Comparison of ENCODE assay signal across 8 mouse cellular contexts in the genomic region with DNA sequence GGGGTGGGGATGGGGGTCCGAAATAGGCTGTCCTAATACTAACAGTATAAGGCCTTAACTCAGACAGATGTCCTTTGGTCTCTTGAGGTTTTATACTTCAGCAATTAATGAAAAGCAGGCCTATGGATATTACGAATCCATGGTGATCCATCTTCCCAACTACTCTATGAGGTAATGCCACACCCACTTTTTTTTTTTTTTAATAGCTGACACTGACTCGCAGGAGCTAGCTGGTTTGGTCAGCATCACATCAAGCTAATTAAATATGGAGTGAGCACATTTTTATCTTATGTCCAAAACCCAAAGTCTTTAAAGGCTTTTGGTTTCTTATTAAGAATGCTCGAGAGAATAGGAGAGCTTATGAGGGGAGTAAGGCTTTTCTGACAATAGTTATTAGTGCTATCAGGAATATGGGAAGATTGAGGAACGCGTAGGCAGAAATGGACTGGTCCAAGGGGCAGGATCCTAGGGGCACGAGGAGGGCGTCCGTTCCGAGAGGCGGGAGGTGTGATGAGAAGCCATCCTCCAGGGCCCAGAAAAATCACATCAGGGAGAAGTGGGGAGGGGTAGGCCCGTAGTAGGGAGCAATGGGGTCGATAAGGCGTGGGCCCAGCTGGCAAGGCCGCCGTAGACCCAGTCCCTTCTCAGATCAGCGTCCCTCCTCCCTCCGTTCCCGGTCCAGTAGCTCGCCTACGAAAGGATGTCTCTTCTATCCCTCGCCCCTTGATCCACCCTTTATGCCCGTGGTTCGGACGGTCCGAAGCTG. TPM values are rescaled to one million over a fixed set of nuclear protein-coding genes. Genes with fewer than 3 reads are reported as not detected.
DNase-seq lines count a peak whose midpoint lies in the region; ATAC-seq lines count a peak whose summit lies in the region.

No protein-coding gene starts in this region.

- peak overlapping the region; percentile 60 for H3K4me2 ChIP-seq in kidney, embryonic 16.5 days (replicated peaks; ENCODE audit: low read depth, low read length)
- H3K4me2 ChIP-seq in hindbrain, embryonic 16.5 days (ENCODE audit: low read length) = peak overlapping the region; percentile 66
- H3K4me2 ChIP-seq in midbrain, embryonic 11.5 days = peak overlapping the region; percentile 83

- no peaks in the 10 kb centered on the region for H3K27me3 ChIP-seq in kidney, embryonic 16.5 days (ENCODE audit: insufficient read depth, low read length)
- no peaks in the 10 kb centered on the region for H3K27me3 ChIP-seq in hindbrain, embryonic 16.5 days (replicated peaks; ENCODE audit: control insufficient read depth, insufficient read depth, low read length)
- H3K27me3 ChIP-seq in midbrain, embryonic 11.5 days (ENCODE audit: control insufficient read depth, insufficient read depth, low read length) = no peaks in the 10 kb centered on the region

- 8% methylated on average over 26 of the region's 26 CpGs for WGBS in kidney, embryonic 16.5 days
- 10% methylated on average over 23 of the region's 26 CpGs for WGBS in hindbrain, embryonic 16.5 days
- 9% methylated on average over 26 of the region's 26 CpGs for WGBS in midbrain, embryonic 11.5 days

- H3K4me1 ChIP-seq in kidney, embryonic 16.5 days (ENCODE audit: insufficient read depth, low read length) = peaks cover 8% of the 10 kb centered on the region
- 0 out of 2 replicates have a peak, but pooled peaks cover 2% of the 10 kb centered on the region for H3K4me1 ChIP-seq in brown adipose tissue, adult 24 weeks (ENCODE audit: control insufficient read depth, insufficient read depth, insufficient read length, low read length)
- peaks cover 11% of the 10 kb centered on the region for H3K4me1 ChIP-seq in hindbrain, embryonic 16.5 days (ENCODE audit: control insufficient read depth, insufficient read depth, low read depth, low read length)
- H3K4me1 ChIP-seq in midbrain, embryonic 11.5 days (ENCODE audit: control insufficient read depth, insufficient read depth, low read length) = peaks cover 10% of the 10 kb centered on the region

- H3K9me3 ChIP-seq in kidney, embryonic 16.5 days (ENCODE audit: low read length) = no peaks in the 10 kb centered on the region
- H3K9me3 ChIP-seq in hindbrain, embryonic 16.5 days (ENCODE audit: control insufficient read depth, low read length) = no peaks in the 10 kb centered on the region
- no peaks in the 10 kb centered on the region for H3K9me3 ChIP-seq in midbrain, embryonic 11.5 days (ENCODE audit: control insufficient read depth, low read length)

- ATAC-seq in kidney, embryonic 16.5 days (ENCODE audit: low FRiP score, low TSS enrichment) = peak; percentile 76
- ATAC-seq in hindbrain, embryonic 16.5 days = peak; percentile 80
- peak; percentile 64 for ATAC-seq in midbrain, embryonic 11.5 days (ENCODE audit: low FRiP score)

- peak overlapping the region; percentile 90 for H3K4me3 ChIP-seq in kidney, embryonic 16.5 days (ENCODE audit: low read length)
- H3K4me3 ChIP-seq in brown adipose tissue, adult 24 weeks (ENCODE audit: insufficient read depth, low read depth, low read length) = peak overlapping the region; percentile 95
- peak overlapping the region; percentile 87 for H3K4me3 ChIP-seq in hindbrain, embryonic 16.5 days (ENCODE audit: low read length)
- peak overlapping the region; percentile 82 for H3K4me3 ChIP-seq in midbrain, embryonic 11.5 days (ENCODE audit: low read depth, low read length)

- H3K36me3 ChIP-seq in kidney, embryonic 16.5 days (ENCODE audit: insufficient read depth, low read length) = peaks cover 29% of the 10 kb centered on the region
- peaks cover 11% of the 10 kb centered on the region for H3K36me3 ChIP-seq in hindbrain, embryonic 16.5 days (ENCODE audit: control insufficient read depth, insufficient read depth, low read length)
- H3K36me3 ChIP-seq in midbrain, embryonic 11.5 days (ENCODE audit: control insufficient read depth, insufficient read depth, low read length) = peaks cover 2% of the 10 kb centered on the region

- H3K27ac ChIP-seq in kidney, embryonic 16.5 days (ENCODE audit: low read length) = peak overlapping the region; percentile 31; the same call in 1 of the 2 replicates
- peak overlapping the region; percentile 86 for H3K27ac ChIP-seq in brown adipose tissue, adult 24 weeks (replicated peaks; ENCODE audit: low read depth, low read length)
- peak overlapping the region; percentile 77 for H3K27ac ChIP-seq in hindbrain, embryonic 16.5 days (ENCODE audit: low read depth, low read length)
- H3K27ac ChIP-seq in midbrain, embryonic 11.5 days (ENCODE audit: low read depth, low read length) = no peak overlapping the region; the same call in 1 of the 2 replicates

- H3K9ac ChIP-seq in kidney, embryonic 16.5 days (replicated peaks; ENCODE audit: low read length) = peak overlapping the region; percentile 85
- peak overlapping the region; percentile 85 for H3K9ac ChIP-seq in hindbrain, embryonic 16.5 days (ENCODE audit: low read depth, low read length)
- peak overlapping the region; percentile 73 for H3K9ac ChIP-seq in midbrain, embryonic 11.5 days (ENCODE audit: low read length)

- no peak for DNase-seq in kidney, postnatal 36 days
- DNase-seq in midbrain, embryonic 11.5 days (ENCODE audit: low spot score, missing footprints) = no peak
- DNase-seq in cerebellum, postnatal 14 days = no peak
- no peak for DNase-seq in left cerebral cortex, adult 18-20 months (ENCODE audit: low spot score in 2 of 2)
- DNase-seq in gastrocnemius, postnatal 25 days = no peak

RNA-seq across cellular contexts. Expression of a gene that starts 0.5 kb away (rescaled TPM):
- 40.0 and 43.9 TPM in 2 replicates for polyA plus RNA-seq in kidney, embryonic 16.5 days (2015; fragmentation: Nextera tagmentation; extraction: Ambion mirVana)
- polyA plus RNA-seq in brown adipose tissue, adult 24 weeks (2012; ENCODE audit: insufficient read depth, insufficient read length, missing spikeins) = 15.5 and 21.6 TPM in 2 replicates
- polyA plus RNA-seq in hindbrain, embryonic 16.5 days (2015; fragmentation: Nextera tagmentation; extraction: Ambion mirVana) = 46.8 and 48.5 TPM in 2 replicates
- polyA plus RNA-seq in midbrain, embryonic 11.5 days (2014; fragmentation: Nextera tagmentation; extraction: Ambion mirVana) = 9.0 and 11.4 TPM in 2 replicates
- total RNA-seq in left cerebral cortex, adult 18-20 months (2021) = 10 to 100 TPM; 59.9 to 64.2 TPM
- 10 to 100 TPM; 13.1 to 17.5 TPM for total RNA-seq in gastrocnemius, postnatal 25 days (2021)

RNA-seq across cellular contexts. Expression of a gene that starts 0.6 kb away (rescaled TPM):
- 9.1 and 11.7 TPM in 2 replicates for polyA plus RNA-seq in kidney, embryonic 16.5 days (2015; fragmentation: Nextera tagmentation; extraction: Ambion mirVana)
- 0.58 and 1.5 TPM in 2 replicates for polyA plus RNA-seq in brown adipose tissue, adult 24 weeks (2012; ENCODE audit: insufficient read depth, insufficient read length, missing spikeins)
- 17.6 and 17.7 TPM in 2 replicates for polyA plus RNA-seq in hindbrain, embryonic 16.5 days (2015; fragmentation: Nextera tagmentation; extraction: Ambion mirVana)
- 16.1 and 18.5 TPM in 2 replicates for polyA plus RNA-seq in midbrain, embryonic 11.5 days (2014; fragmentation: Nextera tagmentation; extraction: Ambion mirVana)
- total RNA-seq in left cerebral cortex, adult 18-20 months (2021) = 1 to 10 TPM; 5.7 to 5.9 TPM
- under 1 TPM; 0.84 to 0.96 TPM for total RNA-seq in gastrocnemius, postnatal 25 days (2021)

RNA-seq across cellular contexts. Expression of a gene that starts 12.6 kb away (rescaled TPM):
- polyA plus RNA-seq in kidney, embryonic 16.5 days (2015; fragmentation: Nextera tagmentation; extraction: Ambion mirVana) = 19.6 and 20.4 TPM in 2 replicates
- 31.4 and 36.9 TPM in 2 replicates for polyA plus RNA-seq in brown adipose tissue, adult 24 weeks (2012; ENCODE audit: insufficient read depth, insufficient read length, missing spikeins)
- 23.0 and 23.7 TPM in 2 replicates for polyA plus RNA-seq in hindbrain, embryonic 16.5 days (2015; fragmentation: Nextera tagmentation; extraction: Ambion mirVana)
- 16.9 and 22.0 TPM in 2 replicates for polyA plus RNA-seq in midbrain, embryonic 11.5 days (2014; fragmentation: Nextera tagmentation; extraction: Ambion mirVana)
- total RNA-seq in left cerebral cortex, adult 18-20 months (2021) = 10 to 100 TPM; 23.2 to 25.2 TPM
- total RNA-seq in gastrocnemius, postnatal 25 days (2021) = 10 to 100 TPM; 18.6 to 21.0 TPM

RNA-seq across cellular contexts. Expression of a gene that starts 12.6 kb away (rescaled TPM):
- polyA plus RNA-seq in kidney, embryonic 16.5 days (2015; fragmentation: Nextera tagmentation; extraction: Ambion mirVana) = 7.0 and 8.7 TPM in 2 replicates
- polyA plus RNA-seq in brown adipose tissue, adult 24 weeks (2012; ENCODE audit: insufficient read depth, insufficient read length, missing spikeins) = 5.1 and 6.1 TPM in 2 replicates
- polyA plus RNA-seq in hindbrain, embryonic 16.5 days (2015; fragmentation: Nextera tagmentation; extraction: Ambion mirVana) = 6.8 and 8.5 TPM in 2 replicates
- polyA plus RNA-seq in midbrain, embryonic 11.5 days (2014; fragmentation: Nextera tagmentation; extraction: Ambion mirVana) = 6.9 and 8.3 TPM in 2 replicates
- 10 to 100 TPM; 31.5 to 32.9 TPM for total RNA-seq in left cerebral cortex, adult 18-20 months (2021)
- total RNA-seq in gastrocnemius, postnatal 25 days (2021) = 10 to 100 TPM in 1 of 2 experiments, 1 to 10 TPM in 1; 9.3 to 10.1 TPM

RNA-seq across cellular contexts. Expression of a gene that starts 56.6 kb away (rescaled TPM):
- 31.5 and 36.5 TPM in 2 replicates for polyA plus RNA-seq in kidney, embryonic 16.5 days (2015; fragmentation: Nextera tagmentation; extraction: Ambion mirVana)
- 3.4 and 3.6 TPM in 2 replicates for polyA plus RNA-seq in brown adipose tissue, adult 24 weeks (2012; ENCODE audit: insufficient read depth, insufficient read length, missing spikeins)
- 20.7 and 24.4 TPM in 2 replicates for polyA plus RNA-seq in hindbrain, embryonic 16.5 days (2015; fragmentation: Nextera tagmentation; extraction: Ambion mirVana)
- 46.9 and 52.3 TPM in 2 replicates for polyA plus RNA-seq in midbrain, embryonic 11.5 days (2014; fragmentation: Nextera tagmentation; extraction: Ambion mirVana)
- total RNA-seq in left cerebral cortex, adult 18-20 months (2021) = 10 to 100 TPM; 24.3 to 25.3 TPM
- 1 to 10 TPM; 6.8 to 8.3 TPM for total RNA-seq in gastrocnemius, postnatal 25 days (2021)
